Mouse (Mus musculus) hindbrain, embryonic 10.5 days (tissue): ENCODE measurements around the gene 5031439G07Rik. TPM values are rescaled to one million over a fixed set of nuclear protein-coding genes. Genes with fewer than 3 reads are reported as not detected.
A peak's percentile ranks its signal among the peaks of the same experiment; 100 is the strongest.
"Not testable (repeated sequence)": the region's sequence is repeated elsewhere in the genome, so short reads cannot be mapped to it uniquely, and the experiment has no call there.

Source experiments
- DNase-seq: peaks from one replicate; pipeline ENCODE4 v3.0.0-alpha.2; 2017; ENCODE audit warnings: low spot score
- H3K27ac ChIP-seq: fragments of 300-500 bp; sonication (generic); 2 replicates; pipeline ENCODE4 v1.5.1; 2016; ENCODE audit warnings: mild to moderate bottlenecking, moderate library complexity
- H3K27me3 ChIP-seq: fragments of 300-500 bp; sonication (generic); 2 replicates; pipeline ENCODE4 v1.6.1; 2016; ENCODE audit warnings: mild to moderate bottlenecking; ENCODE audit not compliant: poor library complexity, insufficient read depth, severe bottlenecking
- H3K36me3 ChIP-seq: fragments of 300-500 bp; sonication (generic); 2 replicates; pipeline ENCODE4 v1.6.1; 2016; ENCODE audit warnings: mild to moderate bottlenecking, moderate library complexity
- H3K4me1 ChIP-seq: fragments of 300-500 bp; sonication (generic); replicated peaks from 2 replicates; pipeline ENCODE4 v1.6.1; 2016; ENCODE audit warnings: mild to moderate bottlenecking
- H3K4me3 ChIP-seq: fragments of 300-500 bp; sonication (generic); 2 replicates; pipeline ENCODE4 v1.5.1; 2016; ENCODE audit warnings: mild to moderate bottlenecking, moderate library complexity
- H3K9me3 ChIP-seq: fragments of 300-500 bp; sonication (generic); 2 replicates; pipeline ENCODE4 v1.6.1; 2016; ENCODE audit warnings: mild to moderate bottlenecking, moderate library complexity
- WGBS: fragments of 180-500 bp; shearing (Covaris S2); methylation state at CpG from one replicate; pipeline ENCODE4 v1.1.7; 2016; 5-methylcytosine and 5-hydroxymethylcytosine counted together
- polyA plus RNA-seq: library from polyadenylated mRNA; unstranded; fragments of >200 nt; fragmentation: Nextera tagmentation; extraction: Ambion mirVana; gene quantifications from 2 replicates; pipeline ENCODE4 v1.2.1, GENCODE M21; 2016

5031439G07Rik gene
- 11.2 and 12.1 TPM in 2 replicates for polyA plus RNA-seq

GRCm38 (mm10) chr15:84987874-84988825 is at the start of gene 5031439G07Rik:
5031439G07Rik (minus strand) TSS chr15:84988551.
- peak within 1 kb of the TSS; percentile 91 for H3K27ac ChIP-seq
- peak; percentile 96 for DNase-seq

GRCm38 (mm10) chr15:85037343-85037690 is 49.0 kb upstream of the 5031439G07Rik start:
- WGBS = 9% methylated on average over 8 of the region's 8 CpGs
- peak overlapping the region; percentile 84 for H3K4me3 ChIP-seq
- no peak for DNase-seq
- H3K27ac ChIP-seq = peak overlapping the region; percentile 92
- H3K27me3 ChIP-seq = peaks cover 18% of the 10 kb centered on the region
- H3K4me1 ChIP-seq = peaks cover 44% of the 10 kb centered on the region
- H3K9me3 ChIP-seq = no peaks in the 10 kb centered on the region
- H3K36me3 ChIP-seq = no peaks in the 10 kb centered on the region

More at GRCm38 (mm10) chr15:84987874-84988825, at the start of gene 5031439G07Rik:
- 0 out of 2 replicates have a peak, but pooled peaks cover 5% of the 10 kb centered on the region for H3K36me3 ChIP-seq
- WGBS = 2% methylated on average over 59 of the region's 59 CpGs
- peaks cover 13% of the 10 kb centered on the region; the same call in 1 of the 2 replicates for H3K27me3 ChIP-seq
- no peaks in the 10 kb centered on the region for H3K9me3 ChIP-seq
- H3K4me1 ChIP-seq = peaks cover 44% of the 10 kb centered on the region
- H3K4me3 ChIP-seq = peak within 1 kb of the TSS; percentile 89

GRCm38 (mm10) chr15:85036566-85037342 is 48.4 kb upstream of the 5031439G07Rik start:
- no peaks in the 10 kb centered on the region for H3K36me3 ChIP-seq
- peak overlapping the region; percentile 84 for H3K4me3 ChIP-seq
- H3K27ac ChIP-seq = peak overlapping the region; percentile 92
- H3K27me3 ChIP-seq = peaks cover 18% of the 10 kb centered on the region
- DNase-seq = peak; percentile 97
- WGBS = under 1% methylated on average over 75 of the region's 75 CpGs
- H3K9me3 ChIP-seq = no peaks in the 10 kb centered on the region
- H3K4me1 ChIP-seq = peaks cover 38% of the 10 kb centered on the region

GRCm38 (mm10) chr15:85033916-85034315 is 45.6 kb upstream of the 5031439G07Rik start:
- H3K27me3 ChIP-seq = peaks cover 18% of the 10 kb centered on the region
- H3K4me1 ChIP-seq = peaks cover 25% of the 10 kb centered on the region
- not testable (repeated sequence) for DNase-seq, H3K36me3 ChIP-seq, H3K4me3 ChIP-seq, H3K27ac ChIP-seq, H3K9me3 ChIP-seq
- WGBS = 48% methylated on average over 7 of the region's 7 CpGs

- Histone ChIP-seq H3K4me3 (no peak overlapping the region), H3K4me1 (peaks cover 6% of the 10 kb centered on the region), H3K27me3 (peaks cover 18% of the 10 kb centered on the region), H3K27ac (no peak overlapping the region), H3K9me3 (no peaks in the 10 kb centered on the region), H3K36me3 (no peaks in the 10 kb centered on the region)
- DNase-seq = no peak
- WGBS = 95% methylated on average over 3 of the region's 3 CpGs
Measured at GRCm38 (mm10) chr15:85031866-85032265, 43.5 kb upstream of the 5031439G07Rik start.

GRCm38 (mm10) chr15:85030643-85031042 is 42.3 kb upstream of the 5031439G07Rik start:
- H3K27me3 ChIP-seq = peaks cover 11% of the 10 kb centered on the region
- not testable (repeated sequence) for DNase-seq, H3K36me3 ChIP-seq, H3K4me3 ChIP-seq, H3K9me3 ChIP-seq, H3K27ac ChIP-seq, H3K4me1 ChIP-seq
- WGBS = 84% methylated on average over 1 of the region's 1 CpGs

GRCm38 (mm10) chr15:85028648-85029047 is 40.3 kb upstream of the 5031439G07Rik start, which contains the start of gene Fam118a:
Fam118a (plus strand) TSS chr15:85028948.
- H3K4me3 ChIP-seq, H3K27me3 ChIP-seq, DNase-seq, H3K4me1 ChIP-seq, H3K9me3 ChIP-seq, H3K36me3 ChIP-seq, H3K27ac ChIP-seq: not testable (repeated sequence)
- WGBS = 45% methylated on average over 1 of the region's 1 CpGs

- no peak overlapping the region for H3K27ac ChIP-seq
- H3K36me3 ChIP-seq = no peaks in the 10 kb centered on the region
- no peak for DNase-seq
- H3K4me1 ChIP-seq = no peaks in the 10 kb centered on the region
- no peaks in the 10 kb centered on the region for H3K9me3 ChIP-seq
- H3K4me3 ChIP-seq = no peak overlapping the region
- WGBS = 56% methylated on average over 4 of the region's 4 CpGs
- H3K27me3 ChIP-seq = no peaks in the 10 kb centered on the region
Measured at GRCm38 (mm10) chr15:85027740-85028139, 39.4 kb upstream of the 5031439G07Rik start.

- 83% methylated on average over 4 of the region's 4 CpGs for WGBS
- Histone ChIP-seq H3K9me3 (no peaks in the 10 kb centered on the region), H3K4me1 (no peaks in the 10 kb centered on the region), H3K4me3 (no peak overlapping the region), H3K27me3 (peaks cover 2% of the 10 kb centered on the region; the same call in 1 of the 2 replicates), H3K27ac (no peak overlapping the region), H3K36me3 (no peaks in the 10 kb centered on the region)
- DNase-seq = no peak
Measured at GRCm38 (mm10) chr15:85026197-85026596, 37.8 kb upstream of the 5031439G07Rik start.

GRCm38 (mm10) chr15:85022211-85022610 is 33.9 kb upstream of the 5031439G07Rik start:
- DNase-seq = no peak
- Histone ChIP-seq H3K27me3 (peaks cover 19% of the 10 kb centered on the region), H3K36me3 (no peaks in the 10 kb centered on the region), H3K4me1 (peaks cover 6% of the 10 kb centered on the region), H3K9me3 (no peaks in the 10 kb centered on the region), H3K4me3 (no peak overlapping the region), H3K27ac (no peak overlapping the region)
- 74% methylated on average over 4 of the region's 4 CpGs for WGBS

GRCm38 (mm10) chr15:85016951-85017664 is 28.8 kb upstream of the 5031439G07Rik start, which contains the start of gene Upk3a:
Upk3a (plus strand) TSS chr15:85017141.
- H3K9me3 ChIP-seq = no peaks in the 10 kb centered on the region
- 7% methylated on average over 21 of the region's 21 CpGs for WGBS
- peak; percentile 15 for DNase-seq
- H3K27ac ChIP-seq = no peak within 1 kb of the TSS
- peaks cover 38% of the 10 kb centered on the region for H3K27me3 ChIP-seq
- H3K4me3 ChIP-seq = peak within 1 kb of the TSS; percentile 32
- no peaks in the 10 kb centered on the region for H3K36me3 ChIP-seq
- peaks cover 22% of the 10 kb centered on the region for H3K4me1 ChIP-seq

- no peak for DNase-seq
- H3K27ac ChIP-seq = no peak overlapping the region
- H3K36me3 ChIP-seq = no peaks in the 10 kb centered on the region
- H3K4me3 ChIP-seq = no peak overlapping the region
- H3K9me3 ChIP-seq = no peaks in the 10 kb centered on the region
- WGBS = 88% methylated on average over 11 of the region's 11 CpGs
- H3K4me1 ChIP-seq = peaks cover 28% of the 10 kb centered on the region
- peaks cover 33% of the 10 kb centered on the region for H3K27me3 ChIP-seq
Measured at GRCm38 (mm10) chr15:85015771-85016170, 27.4 kb upstream of the 5031439G07Rik start.
